9 mouse cellular contexts compared by ENCODE assay signal in genomic region chr1:20867241-20867902, GRCm38 (mm10). TPM values are rescaled to one million over a fixed set of nuclear protein-coding genes. Genes with fewer than 3 reads are reported as not detected.
DNase-seq lines count a peak whose midpoint lies in the region; ATAC-seq and TF ChIP-seq lines count a peak whose summit lies in the region.
"Had no signal": no experiment of that assay in that cellular context is flagged by ENCODE, and none has a peak within 500 bp of the region (broad histone marks: within the 10 kb centered on the region; RNA-seq: fewer than 3 reads in every experiment).

No protein-coding gene starts in this region.

- no peaks in the 10 kb centered on the region for H3K27me3 ChIP-seq in intestine, embryonic 14.5 days (replicated peaks; ENCODE audit: control insufficient read depth, insufficient read depth, low read length)
- no peaks in the 10 kb centered on the region for H3K27me3 ChIP-seq in intestine, postnatal 0 days (replicated peaks; ENCODE audit: control insufficient read depth, insufficient read depth, low read length)
- H3K27me3 ChIP-seq in hindbrain, embryonic 13.5 days, result no peaks in the 10 kb centered on the region
- H3K27me3 ChIP-seq in neural tube, embryonic 14.5 days (ENCODE audit: control insufficient read depth, insufficient read depth, low read length), result no peaks in the 10 kb centered on the region
- no peaks in the 10 kb centered on the region for H3K27me3 ChIP-seq in limb, embryonic 10.5 days (ENCODE audit: low read depth, poor library complexity, severe bottlenecking)

- no peak overlapping the region for H3K9ac ChIP-seq in intestine, embryonic 14.5 days (ENCODE audit: low read length)
- H3K9ac ChIP-seq in intestine, postnatal 0 days (ENCODE audit: low read depth, low read length), result no peak overlapping the region
- no peak overlapping the region for H3K9ac ChIP-seq in hindbrain, embryonic 13.5 days
- H3K9ac ChIP-seq in neural tube, embryonic 14.5 days (replicated peaks; ENCODE audit: low read depth, low read length), result no peak overlapping the region

- H3K4me3 ChIP-seq in intestine, embryonic 14.5 days (ENCODE audit: low read depth, low read length), result no peak overlapping the region
- no peak overlapping the region for H3K4me3 ChIP-seq in intestine, postnatal 0 days (ENCODE audit: low read depth, low read length)
- H3K4me3 ChIP-seq in hindbrain, embryonic 13.5 days, result no peak overlapping the region
- H3K4me3 ChIP-seq in neural tube, embryonic 14.5 days (ENCODE audit: low read depth, low read length), result no peak overlapping the region
- H3K4me3 ChIP-seq in limb, embryonic 10.5 days, result no peak overlapping the region

- no peak for TF ChIP-seq CTCF in intestine, postnatal 0 days (IDR thresholded peaks at IDR 0.05; ENCODE audit: low read depth)

- H3K4me1 ChIP-seq in intestine, embryonic 14.5 days (replicated peaks; ENCODE audit: control insufficient read depth, insufficient read depth, low read length), result peaks cover 4% of the 10 kb centered on the region; the same call in 1 of the 2 replicates
- H3K4me1 ChIP-seq in intestine, postnatal 0 days (replicated peaks; ENCODE audit: control insufficient read depth, insufficient read depth, low read length), result peaks cover 14% of the 10 kb centered on the region
- H3K4me1 ChIP-seq in hindbrain, embryonic 13.5 days (replicated peaks), result peaks cover 11% of the 10 kb centered on the region
- 0 out of 2 replicates have a peak, but pooled peaks cover 4% of the 10 kb centered on the region for H3K4me1 ChIP-seq in neural tube, embryonic 14.5 days (ENCODE audit: control insufficient read depth, insufficient read depth, low read length)
- H3K4me1 ChIP-seq in limb, embryonic 10.5 days, result no peaks in the 10 kb centered on the region

- no peak overlapping the region for H3K4me2 ChIP-seq in intestine, embryonic 14.5 days (ENCODE audit: low read length)
- no peak overlapping the region for H3K4me2 ChIP-seq in intestine, postnatal 0 days (replicated peaks; ENCODE audit: low read depth)
- H3K4me2 ChIP-seq in hindbrain, embryonic 13.5 days, result no peak overlapping the region
- H3K4me2 ChIP-seq in neural tube, embryonic 14.5 days (ENCODE audit: low read depth, low read length), result no peak overlapping the region

- DNase-seq in intestine, embryonic 14.5 days (ENCODE audit: low spot score), result no peak
- DNase-seq in cerebellum, postnatal 36 days, result peak; percentile 22
- DNase-seq in limb, embryonic 10.5 days (ENCODE audit: low spot score), result no peak
- DNase-seq in left cerebral cortex, adult 18-20 months (ENCODE audit: low spot score in 2 of 2), result no peak
- DNase-seq: heart, adult 18-20 months had no signal

- 43% methylated on average over 8 of the region's 8 CpGs for WGBS in intestine, embryonic 14.5 days
- WGBS in intestine, postnatal 0 days, result 65% methylated on average over 8 of the region's 8 CpGs
- 14% methylated on average over 8 of the region's 8 CpGs for WGBS in hindbrain, embryonic 13.5 days
- WGBS in neural tube, embryonic 14.5 days, result 19% methylated on average over 8 of the region's 8 CpGs
- WGBS in limb, embryonic 10.5 days, result 64% methylated on average over 8 of the region's 8 CpGs

- H3K36me3 ChIP-seq in intestine, embryonic 14.5 days (ENCODE audit: control insufficient read depth, insufficient read depth, low read length), result no peaks in the 10 kb centered on the region
- H3K36me3 ChIP-seq in intestine, postnatal 0 days (ENCODE audit: control insufficient read depth, insufficient read depth), result no peaks in the 10 kb centered on the region
- H3K36me3 ChIP-seq in hindbrain, embryonic 13.5 days, result no peaks in the 10 kb centered on the region
- no peaks in the 10 kb centered on the region for H3K36me3 ChIP-seq in neural tube, embryonic 14.5 days (ENCODE audit: control insufficient read depth, insufficient read depth, low read length)
- H3K36me3 ChIP-seq in limb, embryonic 10.5 days, result no peaks in the 10 kb centered on the region

- H3K9me3 ChIP-seq in intestine, embryonic 14.5 days (ENCODE audit: control insufficient read depth, low read length), result no peaks in the 10 kb centered on the region
- no peaks in the 10 kb centered on the region for H3K9me3 ChIP-seq in intestine, postnatal 0 days (ENCODE audit: control insufficient read depth)
- H3K9me3 ChIP-seq in hindbrain, embryonic 13.5 days, result no peaks in the 10 kb centered on the region
- H3K9me3 ChIP-seq in neural tube, embryonic 14.5 days (ENCODE audit: control insufficient read depth, low read length), result no peaks in the 10 kb centered on the region
- H3K9me3 ChIP-seq in limb, embryonic 10.5 days (replicated peaks), result no peaks in the 10 kb centered on the region

- 0 out of 2 replicates have a peak overlapping the region, but pooled peaks have one; percentile 36 for H3K27ac ChIP-seq in intestine, embryonic 14.5 days (ENCODE audit: low read depth)
- H3K27ac ChIP-seq in intestine, postnatal 0 days (ENCODE audit: low read depth, low read length), result no peak overlapping the region
- peak overlapping the region; percentile 76 for H3K27ac ChIP-seq in hindbrain, embryonic 13.5 days
- H3K27ac ChIP-seq in neural tube, embryonic 14.5 days (ENCODE audit: low read depth, low read length), result peak overlapping the region; percentile 48; the same call in 1 of the 2 replicates
- H3K27ac ChIP-seq in limb, embryonic 10.5 days, result no peak overlapping the region

- ATAC-seq in intestine, embryonic 14.5 days (replicated peaks; ENCODE audit: low FRiP score, low TSS enrichment, low read depth), result no peak
- no peak for ATAC-seq in intestine, postnatal 0 days
- ATAC-seq in hindbrain, embryonic 13.5 days (ENCODE audit: low FRiP score), result peak; percentile 88
- ATAC-seq in neural tube, embryonic 14.5 days (ENCODE audit: low read depth), result peak; percentile 83
- no peak for ATAC-seq in inflammation-experienced regulatory T-cells, adult 6 months

RNA-seq across cellular contexts. Expression of gene Paqr8, which starts 23.0 kb away (rescaled TPM):
- 10.0 and 10.1 TPM in 2 replicates for polyA plus RNA-seq in intestine, embryonic 14.5 days (2014; fragmentation: Nextera tagmentation; extraction: Ambion mirVana)
- polyA plus RNA-seq in intestine, postnatal 0 days (2015; fragmentation: Nextera tagmentation; extraction: Ambion mirVana), result 2.9 and 3.1 TPM in 2 replicates
- 22.5 and 26.2 TPM in 2 replicates for polyA plus RNA-seq in hindbrain, embryonic 13.5 days (2015; fragmentation: Nextera tagmentation; extraction: Ambion mirVana)
- polyA plus RNA-seq in neural tube, embryonic 14.5 days (2014; fragmentation: Nextera tagmentation; extraction: Ambion mirVana), result 33.2 and 35.6 TPM in 2 replicates
- 2.6 and 3.7 TPM in 2 replicates for polyA plus RNA-seq in limb, embryonic 10.5 days (2016; fragmentation: Nextera tagmentation; extraction: Ambion mirVana)
- 100 to 1,000 TPM; 110 to 114 TPM for total RNA-seq in left cerebral cortex, adult 18-20 months (2021)
- 1 to 10 TPM; 3.0 to 4.8 (median 3.3) TPM for polyA plus RNA-seq in inflammation-experienced regulatory T-cells, adult 6 months (2017; shearing (Covaris generic))

RNA-seq across cellular contexts. Expression of gene Mcm3, which starts 47.3 kb away (rescaled TPM):
- polyA plus RNA-seq in intestine, embryonic 14.5 days (2014; fragmentation: Nextera tagmentation; extraction: Ambion mirVana), result 158 and 177 TPM in 2 replicates
- 27.6 and 29.1 TPM in 2 replicates for polyA plus RNA-seq in intestine, postnatal 0 days (2015; fragmentation: Nextera tagmentation; extraction: Ambion mirVana)
- 27.0 and 29.6 TPM in 2 replicates for polyA plus RNA-seq in hindbrain, embryonic 13.5 days (2015; fragmentation: Nextera tagmentation; extraction: Ambion mirVana)
- polyA plus RNA-seq in neural tube, embryonic 14.5 days (2014; fragmentation: Nextera tagmentation; extraction: Ambion mirVana), result 10.4 and 16.7 TPM in 2 replicates
- polyA plus RNA-seq in limb, embryonic 10.5 days (2016; fragmentation: Nextera tagmentation; extraction: Ambion mirVana), result 282 and 290 TPM in 2 replicates
- total RNA-seq in left cerebral cortex, adult 18-20 months (2021), result 1 to 10 TPM; 1.9 to 2.8 TPM
- 100 to 1,000 TPM in 1 of 3 experiments, 10 to 100 TPM in 2; 42.6 to 127 (median 54.3) TPM for polyA plus RNA-seq in inflammation-experienced regulatory T-cells, adult 6 months (2017; shearing (Covaris generic))

Comparison
In these comparisons a context has a peak if more than half of its experiments do, and no peak if none do; other contexts are left out.
1. H3K27ac ChIP-seq: peak in intestine, embryonic 14.5 days (single experiment), hindbrain, embryonic 13.5 days (single experiment) and neural tube, embryonic 14.5 days (single experiment); none in intestine, postnatal 0 days (single experiment) and limb, embryonic 10.5 days (single experiment).
2. ATAC-seq: peak in hindbrain, embryonic 13.5 days (single experiment) and neural tube, embryonic 14.5 days (single experiment); none in intestine, embryonic 14.5 days (single experiment), intestine, postnatal 0 days (single experiment) and inflammation-experienced regulatory T-cells, adult 6 months (single experiment).
3. DNase-seq: peak in cerebellum, postnatal 36 days (2 of 2); none in intestine, embryonic 14.5 days (single experiment), limb, embryonic 10.5 days (single experiment) and left cerebral cortex, adult 18-20 months (0 of 2).